Mouse (Mus musculus) embryo, embryonic 11.5 days (tissue): Measurements from ENCODE around the gene Asrgl1.
"Not testable (repeated sequence)": the region's sequence is repeated elsewhere in the genome, so short reads cannot be mapped to it uniquely, and the experiment has no call there.

Experiments
- DNase-seq: peaks from one replicate; pipeline ENCODE4 v3.0.0-alpha.2; 2012; ENCODE audit warnings: low read depth, low spot score

Gene Asrgl1

GRCm38 (mm10) chr19:9105101-9105685 lies 30.2 kb downstream of the Asrgl1 start:
- no peak for DNase-seq

- no peak for DNase-seq
Observed at GRCm38 (mm10) chr19:9103986-9104385, 31.4 kb downstream of the Asrgl1 start.

GRCm38 (mm10) chr19:9101062-9101457 lies 34.4 kb downstream of the Asrgl1 start:
- no peak for DNase-seq

DNA sequence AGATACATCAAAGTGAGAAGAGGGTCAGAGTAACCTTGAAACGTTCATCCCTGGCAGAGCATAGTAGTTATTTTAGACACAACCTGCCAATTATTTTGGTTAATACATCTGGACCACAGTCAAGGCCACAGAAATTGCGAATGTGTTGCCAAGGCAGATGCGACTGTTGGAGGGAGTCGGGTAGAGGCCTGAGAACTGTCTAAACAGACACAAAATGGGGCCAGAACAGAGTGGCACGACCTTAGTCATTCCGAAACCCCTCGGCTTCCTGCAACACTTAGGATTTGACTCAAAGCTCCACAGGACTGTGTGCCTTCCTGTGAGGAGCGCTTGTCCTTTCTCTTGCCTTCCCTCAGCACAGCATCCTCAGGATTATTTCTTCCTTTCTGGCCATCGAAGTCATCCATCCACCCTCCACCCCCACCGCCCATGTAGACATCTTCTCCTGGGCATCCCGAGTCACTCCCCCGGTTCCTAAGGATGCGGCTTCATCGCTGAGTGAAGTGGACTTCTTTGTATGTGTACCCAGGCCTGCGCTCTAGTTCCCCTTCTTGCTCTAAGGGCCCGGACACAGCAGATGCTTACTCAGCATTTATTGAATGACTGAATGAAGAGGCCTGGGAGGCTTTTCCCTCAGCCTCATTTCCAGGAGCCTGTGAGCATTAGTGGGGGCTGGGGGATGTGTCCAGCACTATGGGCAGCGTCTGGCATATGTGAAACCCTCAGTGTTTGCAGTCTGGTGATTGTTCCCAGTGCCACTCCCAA lies 35.0 kb downstream of the Asrgl1 start:
- no peak for DNase-seq

DNA sequence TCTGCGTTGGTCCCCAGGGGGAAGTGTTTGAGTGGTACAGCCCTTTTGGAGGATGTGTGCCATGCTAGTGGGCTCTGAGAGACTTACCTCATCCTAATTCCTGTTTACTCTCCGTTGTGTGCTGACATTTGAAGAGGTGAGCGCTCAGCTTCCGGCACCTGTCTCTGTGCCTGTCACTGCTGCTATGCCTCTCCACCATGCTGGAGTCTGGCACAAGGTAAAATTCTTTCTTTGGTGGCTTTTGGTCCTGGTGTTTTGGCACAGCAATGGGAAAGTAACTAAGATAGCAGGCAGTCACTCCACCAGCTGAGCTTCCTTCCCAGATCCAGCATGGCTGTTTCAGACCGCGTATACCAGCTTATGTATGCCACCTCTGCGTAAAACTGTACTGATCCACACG lies 35.7 kb downstream of the Asrgl1 start:
- no peak for DNase-seq

DNA sequence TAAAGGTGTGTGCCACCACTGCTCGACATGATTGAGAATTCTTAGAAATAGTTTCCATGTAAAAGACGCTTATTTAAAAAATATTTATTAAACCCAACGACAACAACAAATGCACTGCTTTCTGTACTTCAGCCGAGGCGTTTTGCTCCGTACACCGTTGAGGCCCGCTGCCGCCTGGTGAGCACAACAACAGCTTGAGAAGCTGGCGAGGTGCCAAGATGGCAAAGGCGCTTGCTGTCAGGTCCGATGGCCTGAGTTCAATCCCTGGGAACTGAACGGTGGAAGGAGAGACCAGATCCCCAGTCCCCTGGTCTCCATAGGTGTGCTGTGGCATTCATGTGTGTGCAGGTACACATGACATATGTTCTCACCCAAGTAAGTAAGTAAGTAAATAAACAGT lies 38.0 kb downstream of the Asrgl1 start:
- DNase-seq: no peak

DNA sequence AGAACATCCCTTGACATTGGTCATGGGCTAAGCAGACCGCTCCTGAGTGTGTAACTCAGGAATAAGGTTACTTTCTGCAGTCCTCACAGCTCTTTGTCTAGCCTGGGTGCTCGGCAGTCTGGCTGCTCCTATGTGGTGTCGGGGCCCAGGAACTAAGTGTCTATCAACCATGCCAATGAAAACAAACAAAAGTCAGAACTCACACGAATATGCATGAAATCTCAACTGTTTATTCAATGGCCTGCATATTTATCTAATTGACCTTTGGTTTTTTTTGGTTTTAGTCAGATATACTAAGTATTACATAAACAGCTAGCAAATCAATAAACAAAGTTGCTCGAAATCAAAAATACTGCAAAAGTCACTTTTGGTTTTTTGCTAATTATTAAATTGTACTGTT lies 40.3 kb downstream of the Asrgl1 start:
- DNase-seq: no peak

DNA sequence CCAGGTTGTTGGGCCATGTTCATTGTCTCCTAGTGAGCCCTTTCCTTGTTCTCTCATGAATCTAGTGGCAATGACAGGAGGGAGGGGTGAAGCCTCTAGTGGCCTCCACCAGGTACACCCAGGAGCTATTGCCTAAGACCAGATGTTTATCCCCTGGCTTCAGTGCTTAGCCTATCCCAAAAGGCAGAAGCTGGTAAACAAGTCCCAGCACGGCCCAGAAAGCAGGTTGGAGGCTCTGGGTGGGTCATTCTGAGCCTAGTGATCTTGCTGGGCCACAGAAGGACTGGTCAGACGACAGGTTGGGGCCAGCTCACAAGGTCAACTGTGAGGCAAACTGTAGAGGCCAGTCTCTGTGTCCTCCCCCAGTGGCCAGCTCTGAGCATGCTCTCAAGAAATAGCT lies 44.7 kb downstream of the Asrgl1 start:
- no peak for DNase-seq

- no peak for DNase-seq
Observed at GRCm38 (mm10) chr19:9090191-9090590, 45.2 kb downstream of the Asrgl1 start.

- DNase-seq: no peak
Observed at GRCm38 (mm10) chr19:9087821-9088220, 47.6 kb downstream of the Asrgl1 start, which contains the start of gene Scgb1a1. Gene Scgb1a1, minus strand, starts transcription at chr19:9087958.

- not testable (repeated sequence) for DNase-seq
Observed at GRCm38 (mm10) chr19:9083892-9084291, 51.5 kb downstream of the Asrgl1 start.

- DNase-seq: no peak
Observed at GRCm38 (mm10) chr19:9083010-9083355, 52.5 kb downstream of the Asrgl1 start.

GRCm38 (mm10) chr19:9082191-9083009 lies 53.0 kb downstream of the Asrgl1 start:
- peak; percentile 84 for DNase-seq

GRCm38 (mm10) chr19:9081311-9082190 lies 53.9 kb downstream of the Asrgl1 start:
- DNase-seq: no peak

DNA sequence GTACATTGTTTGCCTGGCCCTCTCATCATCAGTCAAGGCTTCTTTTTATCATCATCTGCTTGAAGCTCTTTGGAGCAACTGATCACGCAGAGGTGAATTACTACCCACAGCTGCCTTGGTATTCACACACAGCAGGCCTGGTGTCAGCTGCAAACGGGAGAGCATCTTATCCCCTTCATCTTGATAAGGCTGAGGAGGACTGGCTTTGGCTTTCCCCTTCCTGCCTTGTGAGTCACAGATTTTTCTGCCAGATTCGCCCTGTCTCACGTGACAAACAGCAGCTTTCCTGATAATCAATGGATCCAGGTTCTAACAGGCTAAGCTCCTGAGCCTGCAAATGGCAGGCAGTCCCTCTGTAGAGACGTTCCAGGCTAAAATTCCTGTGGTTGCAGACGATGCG lies 55.5 kb downstream of the Asrgl1 start:
- no peak for DNase-seq

GRCm38 (mm10) chr19:9076982-9077660 lies 58.3 kb downstream of the Asrgl1 start:
- DNase-seq: no peak

DNA sequence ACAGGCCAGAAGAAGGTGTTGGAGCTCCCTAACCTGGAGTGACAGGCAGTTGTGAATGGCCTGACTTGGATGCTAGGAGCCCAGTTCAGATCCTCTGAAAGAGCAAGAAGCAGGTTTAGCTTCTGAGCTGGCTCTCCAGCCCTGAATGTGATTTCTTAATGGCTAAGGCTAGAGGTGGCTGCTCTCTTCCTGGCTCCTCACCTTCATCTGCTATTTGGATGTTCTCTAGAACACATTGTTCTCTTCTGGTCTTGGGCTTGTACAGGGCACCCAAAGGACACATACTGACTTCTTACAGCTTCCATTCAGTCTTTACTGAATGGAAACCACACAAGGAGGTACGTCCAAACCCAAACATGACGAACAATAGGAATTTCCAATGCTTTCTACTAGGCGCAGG lies 59.4 kb downstream of the Asrgl1 start:
- no peak for DNase-seq

DNA sequence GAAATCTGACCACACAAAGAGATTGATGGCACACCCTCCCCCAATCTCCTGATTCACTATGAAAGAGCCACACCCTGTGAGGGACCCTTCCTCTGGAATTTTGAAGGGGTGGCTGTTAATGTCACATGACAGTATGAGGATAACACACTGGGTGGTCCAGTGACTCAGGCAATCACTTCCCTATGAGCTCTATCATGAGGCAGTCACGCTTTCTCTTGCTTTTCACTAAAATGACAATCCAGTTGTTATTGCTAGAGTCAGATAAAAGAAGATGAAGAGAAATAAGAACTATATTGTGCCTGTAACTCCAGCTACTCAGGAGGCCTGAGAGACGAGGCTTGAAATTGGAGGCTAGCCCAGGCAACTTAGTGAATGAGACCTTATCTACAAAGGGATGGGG lies 59.9 kb downstream of the Asrgl1 start:
- no peak for DNase-seq

DNA sequence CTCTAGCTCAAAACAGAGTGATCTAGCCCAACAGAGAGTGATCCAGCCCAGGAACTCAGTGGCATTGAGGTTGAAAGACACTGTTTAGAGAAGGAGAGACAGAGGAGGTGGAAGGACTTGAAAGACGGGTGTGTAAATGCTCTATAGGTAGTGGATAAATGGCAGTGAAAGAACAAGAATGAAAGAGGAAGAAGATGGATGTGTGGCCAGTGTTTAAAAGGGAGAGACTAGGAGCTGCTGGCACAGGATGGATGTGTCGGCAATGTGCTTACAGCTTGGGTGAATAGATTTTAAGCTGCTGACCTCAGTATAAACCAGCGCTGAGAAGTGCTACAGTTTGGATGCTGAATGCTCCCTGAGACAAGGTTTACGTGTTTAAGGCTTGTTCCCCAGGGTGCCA lies 61.0 kb downstream of the Asrgl1 start:
- no peak for DNase-seq

- DNase-seq: no peak
Observed at GRCm38 (mm10) chr19:9073776-9074411, 61.5 kb downstream of the Asrgl1 start.

- DNase-seq: no peak
Observed at GRCm38 (mm10) chr19:9072157-9072530, 63.3 kb downstream of the Asrgl1 start.
